Mouse (Mus musculus) G1E (cell line): Measurements from ENCODE around the gene Gcnt3.

Experiments used
- CTCF ChIP-seq: IDR thresholded peaks from 2 replicates; pipeline ENCODE4 v1.5.1; 2012; ENCODE audit warnings: low read depth, low read length, inconsistent platforms, mixed read lengths
- GATA1 ChIP-seq: IDR thresholded peaks from 2 replicates; pipeline ENCODE4 v1.6.1; 2012; ENCODE audit warnings: borderline replicate concordance, low read length, inconsistent platforms, mixed read lengths
- POLR2AphosphoS5 ChIP-seq: IDR thresholded peaks from 2 replicates; pipeline ENCODE4 v1.6.1; 2012; ENCODE audit warnings: low read depth, low read length, inconsistent platforms; ENCODE audit not compliant: insufficient replicate concordance
- TAL1 ChIP-seq: conservative IDR thresholded peaks from 2 replicates; pipeline ENCODE4 v1.6.1; 2012; ENCODE audit warnings: low read depth, low read length, inconsistent platforms, mixed read lengths

- TF ChIP-seq GATA1 (no peak), TAL1 (no peak), CTCF (no peak), POLR2AphosphoS5 (no peak)
Measured at GRCm38 (mm10) chr9:70040570-70040969, 2.7 kb upstream of the Gcnt3 start.
